Mouse (Mus musculus) thymus, adult 18-20 months (tissue): ENCODE measurements around the gene Hoxd10.

ENCODE experiments used
- DNase-seq, 2 experiments: peaks; one replicate each; pipeline ENCODE4 v3.0.0; 2022; ENCODE audit warnings: mixed read lengths in 2 of 2

The Hoxd10 gene

DNA sequence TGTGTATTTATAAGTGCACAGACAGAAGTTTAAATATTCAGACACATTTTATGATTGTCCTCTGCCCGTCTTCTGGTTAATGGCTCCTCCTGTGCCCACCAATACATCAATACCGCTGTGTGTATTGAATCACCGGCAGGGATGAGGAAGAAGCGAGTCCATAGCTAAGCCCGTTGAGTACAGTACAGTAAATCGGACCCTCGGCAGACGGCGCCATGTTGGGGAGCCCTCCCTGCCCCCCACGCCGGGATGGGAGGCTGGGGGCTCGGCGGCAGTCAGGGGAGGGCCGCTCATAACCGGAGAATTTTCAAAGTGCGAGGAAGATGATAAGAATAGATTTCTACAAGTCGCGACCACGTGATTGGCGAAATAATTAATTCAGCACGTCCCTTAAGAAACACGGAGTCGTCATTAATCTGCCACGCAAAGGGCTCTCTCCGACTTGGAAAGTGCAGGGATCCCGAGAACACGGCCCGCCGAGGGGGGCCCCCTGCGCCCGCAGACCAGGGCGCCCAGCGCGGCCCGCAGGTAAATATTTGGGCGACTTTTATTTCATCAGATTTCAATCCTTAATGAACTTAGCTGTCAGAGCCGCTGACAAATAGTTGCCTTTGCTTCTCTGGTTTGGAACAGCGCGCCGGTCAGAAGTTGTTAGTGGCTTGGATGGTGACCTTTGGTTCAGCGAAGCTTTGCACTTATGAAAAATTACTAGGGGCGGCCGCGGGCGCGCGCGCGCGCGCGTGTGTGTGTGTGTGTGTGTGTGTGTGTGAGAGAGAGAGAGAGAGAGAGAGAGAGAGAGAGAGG is 41.0 kb downstream of the Hoxd10 start:
- no peak for DNase-seq

DNA sequence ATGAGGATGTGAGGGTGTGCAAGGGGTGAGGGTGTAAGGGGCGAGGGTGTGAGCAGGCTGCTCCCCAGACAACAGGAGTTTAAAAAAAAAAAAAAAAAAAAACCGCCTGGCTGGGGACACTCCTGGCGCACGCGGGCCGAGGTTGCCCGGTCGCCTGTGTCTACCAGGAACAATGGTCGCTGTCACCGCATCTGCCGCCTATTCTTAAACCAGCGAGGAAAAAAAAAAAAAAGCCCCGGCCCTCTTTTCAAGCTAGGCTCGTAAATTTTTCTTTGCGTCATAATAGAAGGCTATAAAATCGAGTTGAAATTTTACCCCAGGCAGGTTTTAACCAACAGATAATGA is 41.6 kb downstream of the Hoxd10 start:
- no peak for DNase-seq

DNA sequence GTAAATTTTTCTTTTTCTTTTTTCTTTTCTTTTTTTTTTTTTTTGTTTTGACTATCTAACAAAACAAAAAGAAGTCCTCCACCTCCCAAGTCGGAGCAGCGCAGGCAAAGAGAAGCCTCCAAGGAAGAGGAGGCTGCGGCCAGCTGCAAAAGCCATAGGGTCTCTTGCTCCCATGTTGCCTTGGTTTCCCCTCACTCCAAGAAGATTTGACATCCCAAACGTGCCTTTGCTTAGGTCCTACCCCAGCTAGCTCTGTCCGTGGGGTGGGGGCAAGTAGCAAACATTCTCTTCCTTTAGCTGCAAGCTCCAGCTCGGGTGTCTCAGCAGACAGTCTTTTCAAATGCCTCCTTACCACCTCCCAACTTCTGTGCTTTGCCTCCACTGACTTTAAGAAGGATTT is 42.0 kb downstream of the Hoxd10 start:
- DNase-seq: no peak

DNA sequence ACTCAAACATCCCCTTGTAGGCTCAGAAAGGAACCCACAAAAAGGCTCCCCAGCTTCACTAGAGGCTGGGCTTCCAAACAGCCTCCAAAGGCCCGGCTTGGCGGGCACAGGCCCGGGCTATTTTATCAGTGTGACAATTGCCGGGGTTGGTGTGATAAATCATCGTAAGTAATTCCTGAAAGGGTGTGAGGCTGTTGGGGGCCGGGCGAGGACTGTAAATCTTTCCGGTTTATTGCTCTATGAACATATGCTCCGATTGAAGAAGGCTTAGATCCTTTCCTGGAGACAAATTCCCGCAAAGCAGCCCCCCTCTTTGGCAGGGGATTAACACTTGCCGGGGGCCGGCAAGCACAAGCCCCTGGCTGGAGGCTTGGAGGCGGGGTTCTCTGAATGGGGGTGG is 42.7 kb downstream of the Hoxd10 start:
- no peak for DNase-seq

- DNase-seq: no peak
These were observed 43.5 kb downstream of the Hoxd10 start for GRCm38 (mm10) chr2:74734996-74735811.

DNA sequence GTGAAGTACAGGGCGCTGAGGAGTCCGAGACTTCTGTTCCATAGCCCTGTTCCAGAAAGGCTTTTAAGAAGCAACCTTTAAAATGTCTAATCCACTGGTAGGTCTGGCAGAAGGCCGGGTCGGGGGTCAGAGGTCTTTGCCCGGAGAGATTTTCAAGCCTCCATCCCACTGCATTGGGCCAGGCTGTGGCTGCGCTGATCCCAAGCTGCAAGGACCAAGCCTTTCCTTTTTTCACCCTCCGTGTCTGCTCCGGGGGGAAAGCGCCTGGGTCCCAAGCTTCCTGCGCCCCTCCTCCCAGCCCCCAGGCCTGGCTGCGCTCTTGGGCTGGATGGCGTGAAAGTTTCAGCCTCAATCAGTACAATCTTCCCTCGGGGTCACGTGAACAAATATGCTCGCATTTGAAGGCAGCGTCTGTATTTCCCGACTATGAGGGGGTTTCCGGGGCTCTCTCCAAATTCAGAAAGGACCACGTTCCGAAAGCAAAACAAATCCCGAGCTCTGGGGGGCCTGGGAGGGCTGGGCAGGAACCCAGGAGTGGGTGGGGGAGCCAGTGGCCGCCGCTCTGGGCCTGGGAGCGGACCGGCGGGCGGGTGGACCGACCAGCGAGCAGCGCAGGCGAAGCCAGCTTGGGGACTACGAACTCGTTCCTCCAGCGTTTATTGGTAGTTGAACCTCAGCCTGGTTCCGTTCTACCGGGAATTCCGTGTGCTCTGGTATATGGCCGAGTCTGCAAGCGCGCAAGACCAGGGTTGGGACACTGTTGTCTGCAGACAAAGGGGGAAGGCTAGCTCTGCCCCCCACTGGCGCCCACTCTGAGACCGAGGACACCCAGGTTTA is 44.3 kb downstream of the Hoxd10 start:
- DNase-seq: no peak

GRCm38 (mm10) chr2:74736688-74737577 is 45.2 kb downstream of the Hoxd10 start:
- DNase-seq: no peak

DNA sequence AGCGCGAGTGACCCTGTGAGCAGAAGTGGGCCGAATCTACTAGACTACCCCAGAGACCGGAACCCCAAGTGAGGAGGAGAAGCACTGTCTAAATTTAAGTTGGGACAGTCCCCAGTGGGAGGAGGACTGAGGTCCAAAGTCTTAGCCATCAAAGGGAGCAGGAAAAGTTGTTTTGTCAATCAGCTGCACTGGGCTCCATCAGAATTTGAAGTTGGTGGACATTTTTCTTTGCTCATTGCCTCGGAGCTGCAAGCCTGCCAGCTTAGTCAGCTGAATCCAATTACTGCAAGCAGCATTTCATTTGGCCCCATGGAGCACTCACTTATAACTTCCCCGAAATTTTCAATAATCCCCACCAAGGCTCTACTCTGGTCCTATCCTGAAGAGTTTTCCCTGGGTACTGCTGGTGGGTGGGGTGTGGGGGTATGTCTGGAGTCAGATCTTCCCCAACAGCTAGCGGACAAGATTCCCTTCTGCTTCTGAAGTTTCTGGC is 45.9 kb downstream of the Hoxd10 start:
- DNase-seq: no peak

DNA sequence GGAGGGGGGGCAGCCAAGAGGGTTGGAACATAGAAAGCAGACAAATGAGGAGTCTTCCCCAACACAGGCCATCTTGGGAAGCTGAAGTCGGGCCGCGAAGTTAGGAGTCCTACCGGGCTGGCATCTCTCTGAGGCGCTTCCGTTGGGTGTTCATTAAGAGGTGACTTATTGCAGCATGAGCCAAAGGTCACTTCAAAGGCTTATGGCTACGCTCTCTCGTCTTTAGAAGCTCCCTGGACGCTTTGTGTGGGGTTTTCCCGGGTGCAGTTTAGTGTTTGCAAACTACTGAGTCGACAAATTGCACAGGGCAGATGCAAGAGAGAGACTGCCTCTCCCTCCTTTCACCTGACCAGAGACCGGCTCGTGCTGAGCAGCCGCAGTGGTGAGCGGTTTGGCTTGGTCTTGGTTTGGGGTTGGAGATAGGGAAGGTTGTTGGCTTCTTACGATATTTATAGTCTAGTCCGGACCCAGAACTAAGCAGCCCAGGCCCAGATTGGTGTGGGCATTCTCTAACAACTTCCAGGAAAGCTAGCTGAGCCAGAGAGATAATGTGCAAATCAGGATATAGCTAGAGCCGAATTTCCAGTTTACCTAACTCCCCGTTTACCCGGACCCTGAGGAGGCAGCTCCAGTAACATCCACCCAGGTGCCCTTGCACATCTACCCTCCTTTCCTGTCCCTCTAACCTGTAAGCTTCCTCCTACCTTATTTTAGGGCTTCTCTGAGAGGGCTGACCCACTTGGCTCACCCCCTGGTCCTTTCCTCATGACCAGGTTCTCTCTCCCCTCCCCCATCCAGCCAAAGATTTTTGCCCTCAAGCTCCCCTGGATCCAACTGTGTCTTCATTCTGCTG is 47.1 kb downstream of the Hoxd10 start:
- no peak for DNase-seq

GRCm38 (mm10) chr2:74739476-74739800 is 47.7 kb downstream of the Hoxd10 start:
- no peak for DNase-seq

DNA sequence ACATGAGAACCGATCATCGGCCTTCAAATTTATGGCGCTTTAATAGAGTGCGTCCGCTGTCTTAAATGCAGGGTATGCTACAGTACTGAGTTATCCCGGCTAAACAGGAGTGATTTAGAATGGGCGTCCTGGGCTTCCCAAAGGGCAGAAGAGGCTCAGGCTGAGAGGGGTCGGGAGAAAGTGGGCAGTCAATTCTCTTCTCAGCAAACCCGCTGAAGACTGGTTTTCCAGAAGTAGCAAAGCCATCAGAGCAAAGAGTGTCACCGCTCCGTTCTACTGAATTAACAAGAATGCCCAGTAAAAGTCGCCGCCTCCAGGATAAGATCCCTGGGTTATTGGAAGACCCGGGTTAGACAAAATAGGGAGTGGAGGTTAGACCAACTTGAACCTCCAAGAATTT is 48.1 kb downstream of the Hoxd10 start:
- no peak for DNase-seq

GRCm38 (mm10) chr2:74740311-74741091 is 48.8 kb downstream of the Hoxd10 start:
- DNase-seq: no peak

DNA sequence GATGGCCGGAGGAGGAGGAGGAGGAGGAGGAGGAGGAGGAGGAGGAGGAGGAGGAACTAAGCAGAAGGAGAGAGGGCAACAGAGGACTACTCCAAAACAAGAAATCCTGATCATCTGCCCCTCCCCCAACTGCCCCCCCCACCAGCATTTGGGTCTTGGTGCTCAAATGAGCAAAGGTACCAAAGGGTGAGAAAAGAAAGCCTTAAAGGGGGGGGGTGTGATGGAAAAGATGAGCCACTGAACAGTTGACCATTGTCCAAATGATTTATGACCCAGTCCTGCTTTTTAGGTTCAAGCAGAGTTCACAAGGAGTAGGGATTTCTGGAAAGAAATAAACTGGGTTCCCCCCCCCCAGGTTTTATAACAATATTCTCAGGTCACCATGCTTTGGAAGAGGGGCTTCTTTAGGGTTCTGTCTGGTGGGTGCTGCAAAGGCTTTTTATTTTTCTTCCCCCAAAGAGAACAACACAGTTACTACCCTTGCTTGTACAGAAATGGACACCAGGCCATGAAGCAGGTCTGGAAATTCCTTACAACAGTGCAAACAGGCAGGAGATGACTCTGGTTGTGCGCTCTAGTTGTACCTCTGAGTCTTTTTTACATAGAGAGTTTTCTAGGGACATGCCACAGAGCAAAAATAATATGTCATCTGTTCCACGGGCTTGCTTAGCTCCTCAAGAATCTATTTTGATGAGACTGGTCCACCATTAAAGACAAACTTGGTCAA is 49.7 kb downstream of the Hoxd10 start:
- DNase-seq: no peak

DNA sequence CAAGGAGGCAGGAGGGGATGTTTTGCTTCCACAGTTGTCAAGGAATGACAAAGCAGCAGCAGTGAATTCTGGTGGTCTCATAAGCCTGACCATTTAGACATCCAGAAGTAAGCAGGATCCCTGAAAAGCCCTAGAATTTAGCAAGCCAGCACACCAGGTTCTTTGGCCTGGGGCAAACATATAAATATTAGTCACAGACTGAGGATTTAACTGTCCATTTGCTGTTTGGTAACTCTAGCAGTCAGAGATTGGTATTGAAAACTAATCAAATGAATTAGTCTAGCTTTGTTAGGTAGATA is 50.2 kb downstream of the Hoxd10 start:
- no peak for DNase-seq
